Mouse (Mus musculus): ENCODE measurements around the gene Xxylt1. TPM values are rescaled to one million over a fixed set of nuclear protein-coding genes. Genes with fewer than 3 reads are reported as not detected.

Gene Xxylt1
- total RNA-seq, 2 experiments from 2014 or later: 20.4 to 21.3 TPM

GRCm38 (mm10) chr16:30936471-30936870 is 144.8 kb downstream of the Xxylt1 start:
- no peak for DNase-seq (ENCODE audit: low spot score in 2 of 2)
- intact Hi-C loops (cut with DNase I): no loop called here

GRCm38 (mm10) chr16:30936012-30936461 is 145.2 kb downstream of the Xxylt1 start:
- no peak for DNase-seq (ENCODE audit: low spot score in 2 of 2)
- intact Hi-C loops (cut with DNase I): no loop called here

GRCm38 (mm10) chr16:30934967-30935690 is 146.1 kb downstream of the Xxylt1 start:
- intact Hi-C loops (cut with DNase I): no loop called here
- DNase-seq (ENCODE audit: low spot score in 2 of 2): peak in 1 of 2 experiments; percentile 24

DNA sequence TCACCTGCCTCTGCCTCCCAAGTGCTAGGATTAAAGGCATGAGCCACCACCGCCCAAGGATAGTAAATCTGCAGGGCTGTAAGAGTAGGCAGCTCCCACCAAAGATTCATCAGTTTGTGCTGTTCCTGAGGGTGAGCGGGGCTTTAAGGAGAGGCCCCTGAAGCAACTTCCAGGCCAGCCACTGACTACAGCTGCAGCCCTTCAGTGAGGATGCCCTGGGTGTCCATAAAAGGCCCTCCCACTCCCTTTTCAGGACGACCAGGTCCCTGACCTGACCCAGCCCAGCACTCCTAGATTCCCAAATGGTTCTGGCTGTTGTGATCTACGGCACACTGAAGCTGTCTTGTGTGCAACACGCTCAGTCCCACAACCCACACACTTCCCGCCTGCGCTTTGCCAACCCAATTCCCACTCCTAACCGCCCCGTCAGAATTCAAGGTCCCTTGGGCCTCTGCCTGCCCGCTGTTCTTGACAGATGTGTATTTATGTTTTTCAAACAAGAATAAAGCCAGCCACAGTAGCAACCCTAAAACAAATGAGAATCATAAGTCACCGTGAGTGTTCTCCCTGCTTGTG is 146.9 kb downstream of the Xxylt1 start:
- DNase-seq (ENCODE audit: low spot score in 2 of 2): no peak
- intact Hi-C loops (cut with DNase I): no loop called here

- intact Hi-C loops (cut with DNase I): no loop called here
- no peak for DNase-seq (ENCODE audit: low spot score in 2 of 2)
Measured at GRCm38 (mm10) chr16:30933366-30933765, 147.9 kb downstream of the Xxylt1 start.

- peak in 1 of 2 experiments; percentile 2 for DNase-seq (ENCODE audit: low spot score in 2 of 2)
- intact Hi-C loops (cut with DNase I): no loop called here
Measured at GRCm38 (mm10) chr16:30932791-30933190, 148.4 kb downstream of the Xxylt1 start.

GRCm38 (mm10) chr16:30932196-30932595 is 149.0 kb downstream of the Xxylt1 start:
- intact Hi-C loops (cut with DNase I): no loop called here
- no peak for DNase-seq (ENCODE audit: low spot score in 2 of 2)

DNA sequence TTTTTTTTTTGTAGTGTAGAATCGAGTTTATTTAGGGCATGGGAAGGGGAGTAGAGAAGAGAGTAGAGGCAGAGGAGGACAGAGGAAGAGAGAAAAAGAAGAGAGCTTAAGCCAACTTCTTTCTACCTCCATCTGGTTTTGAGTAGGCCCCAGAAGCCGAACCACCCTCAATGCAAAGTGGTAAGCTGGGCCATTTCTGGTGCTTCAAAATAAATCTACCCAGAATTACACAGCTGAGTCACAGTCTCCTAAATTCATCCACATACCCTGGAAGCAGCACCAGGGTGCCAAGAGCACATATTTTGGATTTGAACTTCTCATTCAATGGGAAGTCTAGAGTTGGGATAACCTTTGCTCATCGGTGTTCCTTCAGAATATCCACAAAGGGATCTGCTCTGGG is 152.1 kb downstream of the Xxylt1 start:
- intact Hi-C loops (cut with DNase I): no loop called here
- no peak for DNase-seq (ENCODE audit: low spot score in 2 of 2)

DNA sequence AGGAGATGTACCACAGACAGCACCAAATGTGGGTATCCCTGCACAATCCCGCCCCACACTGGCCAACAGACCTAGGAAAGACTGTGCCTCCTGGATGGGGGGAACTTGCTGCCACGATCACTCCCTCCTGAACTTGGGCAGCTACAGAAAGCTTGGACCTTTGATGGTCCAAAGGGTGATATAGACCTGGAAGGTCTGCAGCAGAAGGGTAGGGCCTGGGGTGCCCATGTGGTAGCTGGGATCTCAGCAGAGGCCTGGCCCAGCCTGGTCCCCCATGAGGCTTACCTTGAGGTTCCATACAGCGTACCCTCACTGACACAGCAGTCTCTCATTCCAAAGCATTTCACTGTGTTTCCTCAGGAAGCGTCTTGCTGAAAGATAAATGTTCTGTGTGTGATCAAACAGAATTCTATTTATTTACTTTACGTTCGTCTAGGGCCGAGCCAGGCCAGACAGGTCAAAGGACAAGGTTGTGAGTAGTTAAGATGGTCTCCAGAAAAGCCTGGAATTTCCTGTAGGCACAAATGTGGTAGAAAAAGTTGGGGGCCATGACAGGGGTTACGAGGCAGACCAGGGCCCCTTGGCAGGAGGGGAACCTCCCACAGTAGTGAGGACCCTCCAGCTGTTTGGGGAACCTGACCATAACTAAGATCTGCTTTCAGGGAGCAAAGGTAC is 153.0 kb downstream of the Xxylt1 start:
- intact Hi-C loops (cut with DNase I): no loop called here
- DNase-seq (ENCODE audit: low spot score in 2 of 2): no peak

- no peak for DNase-seq (ENCODE audit: low spot score in 2 of 2)
- intact Hi-C loops (cut with DNase I): no loop called here
Measured at GRCm38 (mm10) chr16:30925496-30925895, 155.7 kb downstream of the Xxylt1 start.

DNA sequence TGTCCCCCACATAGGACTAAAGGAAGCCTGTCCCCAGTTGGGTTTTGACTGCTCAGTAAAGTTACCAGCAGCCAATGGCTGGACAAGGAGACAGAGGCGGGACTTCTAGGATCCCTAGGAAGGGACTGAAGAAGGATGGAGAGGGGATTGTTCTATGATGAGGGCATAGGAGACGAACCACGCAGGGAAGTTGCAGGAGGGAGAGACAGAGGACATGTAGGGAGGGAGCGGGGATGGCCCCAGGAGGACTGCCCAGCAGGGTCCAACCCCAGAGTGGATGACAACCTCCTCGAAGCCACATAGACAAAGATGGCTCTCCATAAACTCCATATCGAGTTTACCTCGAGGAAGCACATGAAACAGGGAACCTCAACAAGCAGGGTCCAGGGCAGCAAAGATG is 157.3 kb downstream of the Xxylt1 start:
- DNase-seq (ENCODE audit: low spot score in 2 of 2): no peak
- intact Hi-C loops (cut with DNase I): no loop called here

DNA sequence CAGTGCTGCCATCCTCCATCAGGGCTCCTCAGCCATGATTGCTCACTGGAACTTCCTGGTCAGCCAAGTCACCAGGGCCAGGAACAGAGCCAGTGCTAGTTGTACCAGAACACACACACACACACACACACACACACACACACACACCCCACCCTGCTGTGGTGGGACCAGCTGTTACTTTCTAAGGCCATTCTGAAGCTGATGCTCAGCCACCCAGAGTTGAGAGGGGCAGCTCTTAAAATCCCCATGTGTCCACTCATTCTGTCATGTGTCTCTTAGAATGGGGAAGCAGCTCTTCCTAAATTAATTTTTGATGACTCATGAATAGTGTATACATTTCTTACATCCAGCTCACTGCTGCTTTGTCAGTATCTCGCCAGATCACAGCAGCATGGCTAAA is 158.7 kb downstream of the Xxylt1 start:
- intact Hi-C loops (cut with DNase I): no loop called here
- no peak for DNase-seq (ENCODE audit: low spot score in 2 of 2)

DNA sequence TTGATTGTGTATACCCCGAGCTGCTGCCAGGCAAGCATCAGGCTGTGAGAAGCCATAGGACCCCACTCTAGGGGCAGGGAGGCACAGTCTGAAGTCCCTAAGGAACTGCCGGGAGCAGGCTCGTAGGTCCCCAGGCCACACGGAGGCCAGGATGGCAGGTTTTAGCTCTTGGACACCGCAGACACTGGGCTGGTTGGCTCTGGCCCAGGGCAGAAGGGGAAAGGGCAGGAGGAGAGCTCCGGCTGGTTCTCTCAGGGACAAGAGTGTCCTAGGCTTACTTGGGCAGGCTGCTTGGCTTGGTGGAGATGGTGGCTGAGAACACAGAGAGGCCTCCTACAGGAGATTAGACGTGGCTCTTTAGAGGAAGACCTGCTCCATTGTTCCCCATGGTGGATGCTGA is 162.4 kb downstream of the Xxylt1 start:
- no peak for DNase-seq (ENCODE audit: low spot score in 2 of 2)
- intact Hi-C loops (cut with DNase I): no loop called here

DNA sequence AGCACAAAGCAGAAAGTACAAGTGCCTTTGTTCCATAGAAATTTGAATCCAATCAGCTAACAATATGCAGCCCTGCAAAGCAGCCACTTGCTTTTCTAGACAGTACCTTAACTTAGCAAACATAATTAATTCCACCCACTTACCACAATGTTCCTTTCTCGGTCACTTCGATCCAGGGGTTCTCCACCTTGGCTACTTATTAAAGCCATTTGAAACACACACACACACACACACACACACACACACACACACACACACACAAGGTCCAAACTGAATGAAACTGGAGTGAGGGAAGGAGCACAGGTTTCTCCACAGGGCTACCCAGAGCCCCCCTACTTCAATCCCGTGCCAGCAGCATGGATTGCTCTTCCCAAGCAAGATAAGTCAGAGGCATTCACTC is 164.3 kb downstream of the Xxylt1 start:
- intact Hi-C loops (cut with DNase I): no loop called here
- no peak for DNase-seq (ENCODE audit: low spot score in 2 of 2)

DNA sequence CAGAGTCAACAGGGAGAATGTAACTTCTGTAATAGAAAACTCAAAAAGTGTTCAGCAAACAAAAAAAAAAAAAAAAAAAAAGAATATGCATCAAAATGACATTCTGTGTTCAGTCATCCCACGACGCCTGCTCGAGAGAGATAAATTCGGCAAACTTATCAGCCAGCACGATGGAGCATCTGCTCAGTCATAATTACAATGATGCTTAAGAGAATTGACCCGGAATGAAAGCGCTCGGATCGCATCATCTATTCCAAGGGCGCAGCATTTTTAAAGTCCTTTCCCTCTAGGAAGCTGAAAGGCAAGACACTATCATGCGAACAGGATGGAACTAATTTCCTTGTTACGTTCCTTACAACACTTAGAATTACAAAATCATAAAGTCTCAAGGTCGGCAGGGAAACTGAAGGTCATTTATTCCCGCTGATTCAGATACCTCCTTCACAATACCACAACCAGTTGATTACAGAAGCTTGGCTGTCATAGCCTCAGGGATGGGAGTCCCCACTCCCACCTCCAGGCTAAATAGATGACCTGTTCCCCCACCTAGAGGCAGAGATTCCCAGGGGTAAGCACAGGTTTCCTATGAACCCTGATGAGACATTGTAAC is 165.5 kb downstream of the Xxylt1 start:
- DNase-seq (ENCODE audit: low spot score in 2 of 2): no peak
- intact Hi-C loops (cut with DNase I): no loop called here

Other genes starting within 250 kb of the Xxylt1 start
- 10 to 100 TPM; 90.5 to 99.9 TPM for gene Acap2, start 119.8 kb upstream of the Xxylt1 start, total RNA-seq (2021)
- gene Ppp1r2, start 193.8 kb upstream of the Xxylt1 start, total RNA-seq (2021): 10 to 100 TPM; 70.6 to 78.2 TPM
- 10 to 100 TPM; 61.1 to 71.1 TPM for gene Apod, start 233.4 kb upstream of the Xxylt1 start, total RNA-seq (2021)